Mouse (Mus musculus): ENCODE results near the gene St7. TPM values are rescaled to one million over a fixed set of nuclear protein-coding genes. Genes with fewer than 3 reads are reported as not detected.
A peak's percentile ranks its signal among the peaks of the same experiment; 100 is the strongest.

The St7 gene
- total RNA-seq, 2 experiments from 2014 or later = 41.1 to 46.5 TPM

DNA sequence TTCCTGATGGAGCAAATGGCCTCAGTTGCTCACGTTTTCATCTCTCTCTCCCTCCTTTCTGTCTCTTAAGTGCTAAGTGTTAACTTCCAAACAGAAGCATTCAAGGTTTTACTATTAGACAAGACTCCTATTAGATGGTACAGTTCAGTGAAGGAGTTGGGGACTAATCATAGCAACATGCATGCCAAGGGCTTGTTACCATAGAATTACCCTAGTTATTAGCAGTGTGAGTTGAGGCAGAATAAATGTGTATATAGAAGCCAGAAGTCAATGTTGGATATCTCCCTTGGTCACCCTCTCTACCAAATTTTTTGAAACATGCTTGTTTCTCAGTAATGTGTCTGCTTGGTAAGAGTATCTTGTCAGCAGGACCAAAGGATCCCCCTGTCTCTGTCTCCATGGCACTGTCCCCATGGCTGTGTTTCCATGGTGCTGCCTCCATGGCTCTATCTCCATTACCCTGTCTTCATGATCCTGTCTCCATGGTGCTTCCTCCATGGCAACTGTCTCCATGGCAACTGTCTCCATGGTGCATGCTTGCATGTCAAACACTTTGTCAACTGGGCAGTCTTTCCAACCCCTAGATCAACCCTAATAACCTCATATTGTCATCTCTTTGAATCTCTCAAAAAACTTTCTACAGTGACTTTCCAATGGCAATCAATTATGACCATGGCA lies 275.9 kb downstream of the St7 start:
- intact Hi-C loops (cut with DNase I) = no loop called here
- DNase-seq (ENCODE audit: extremely low spot score in 1 of 2, low spot score in 2 of 2) = no peak

DNA sequence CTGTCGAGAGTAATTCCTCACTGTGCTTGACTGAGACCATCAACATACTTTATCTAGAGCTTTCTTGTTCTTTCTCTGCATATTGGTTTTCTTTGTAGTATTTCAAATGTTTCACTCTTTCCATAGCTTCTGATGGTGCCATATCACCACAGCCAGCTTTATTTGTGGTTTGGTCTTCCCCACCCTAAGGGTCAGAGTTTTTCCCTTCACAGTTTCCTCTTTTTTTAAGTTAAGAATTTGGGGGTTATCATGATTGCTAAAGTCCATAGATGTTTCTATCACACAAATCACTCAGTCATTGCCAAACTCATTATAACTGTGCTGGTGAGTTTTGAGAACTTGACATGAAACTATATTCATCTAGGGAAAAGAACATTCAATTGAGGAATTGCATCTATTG lies 277.1 kb downstream of the St7 start:
- intact Hi-C loops (cut with DNase I) = no loop called here
- DNase-seq (ENCODE audit: extremely low spot score in 1 of 2, low spot score in 2 of 2) = no peak

DNA sequence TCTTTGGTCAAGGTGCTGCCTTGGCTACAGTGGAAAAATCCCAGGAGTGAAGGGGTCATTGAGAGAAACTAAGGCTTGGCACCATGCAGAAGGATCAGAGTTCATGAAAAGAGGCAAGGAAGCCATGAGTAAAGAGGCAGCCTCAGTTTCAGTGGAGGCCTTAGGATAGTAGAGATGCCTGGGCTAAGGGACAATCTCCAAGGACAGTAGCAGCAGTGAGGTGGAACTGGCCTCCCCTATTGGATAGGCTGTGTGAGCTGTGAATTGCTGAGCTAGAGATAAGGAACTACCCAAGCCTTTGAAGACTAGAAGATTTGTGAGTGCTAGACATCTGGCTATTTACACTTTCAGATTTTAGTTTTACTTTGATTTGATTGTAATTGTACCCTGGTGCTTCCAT lies 278.7 kb downstream of the St7 start:
- intact Hi-C loops (cut with DNase I) = no loop called here
- DNase-seq (ENCODE audit: extremely low spot score in 1 of 2, low spot score in 2 of 2) = no peak

DNA sequence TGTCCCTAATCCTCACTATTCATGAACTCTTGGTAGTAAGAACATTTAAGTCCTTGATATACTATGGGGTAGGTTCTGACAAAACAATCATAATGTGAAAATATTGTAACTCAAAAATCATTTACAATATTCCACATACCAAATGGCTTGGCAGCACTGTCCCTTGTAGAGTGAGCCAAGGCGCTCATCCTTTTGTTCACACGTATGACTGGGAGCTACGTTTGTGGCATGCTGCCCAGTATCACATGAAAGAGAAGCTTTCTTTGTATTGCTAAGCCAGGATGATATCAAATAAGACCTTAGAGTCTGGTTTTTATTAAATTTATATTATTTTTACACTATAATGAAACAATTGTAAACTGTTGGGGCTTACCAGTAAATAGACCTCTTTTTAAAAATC lies 281.7 kb downstream of the St7 start:
- intact Hi-C loops (cut with DNase I) = no loop called here
- peak in 1 of 2 experiments; percentile 28 for DNase-seq (ENCODE audit: extremely low spot score in 1 of 2, low spot score in 2 of 2)

DNA sequence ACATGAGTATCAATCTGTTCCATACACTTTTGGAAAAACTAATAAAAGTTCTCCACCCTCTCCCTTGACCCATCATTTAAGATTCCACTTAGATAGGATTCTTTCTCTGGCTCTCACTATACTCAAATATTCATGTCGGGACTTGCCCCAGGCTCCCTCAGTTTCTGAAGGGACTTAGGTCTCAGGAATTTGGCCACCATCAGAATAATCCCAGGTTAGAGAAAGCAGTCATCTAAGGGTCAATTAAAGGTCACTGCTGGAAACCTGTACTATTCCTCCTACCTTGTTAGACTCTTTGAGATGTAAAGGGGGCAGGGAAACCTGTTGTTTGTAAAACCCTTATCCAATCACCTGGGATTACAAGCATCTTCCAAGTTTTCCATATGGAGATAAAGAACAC lies 284.4 kb downstream of the St7 start:
- DNase-seq (ENCODE audit: extremely low spot score in 1 of 2, low spot score in 2 of 2) = no peak
- intact Hi-C loops (cut with DNase I) = no loop called here

DNA sequence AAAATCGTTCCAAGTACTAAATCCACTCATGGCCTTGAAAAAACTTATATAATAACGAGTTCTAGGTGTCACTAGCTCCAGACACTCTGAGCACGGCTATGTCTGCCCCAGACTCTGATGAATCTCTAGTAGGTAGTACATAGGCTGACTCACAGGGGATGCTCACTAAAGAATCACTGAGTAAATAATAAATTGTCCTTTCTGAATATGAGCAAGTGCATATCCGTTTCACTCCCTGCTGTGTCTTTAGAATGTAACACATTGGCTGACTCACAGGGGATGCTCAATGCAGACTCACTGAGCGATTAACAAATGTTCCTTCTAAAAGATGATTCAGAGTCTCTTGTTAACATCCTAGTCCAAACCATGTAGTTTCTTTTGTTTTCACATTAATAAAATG lies 285.6 kb downstream of the St7 start:
- intact Hi-C loops (cut with DNase I) = no loop called here
- DNase-seq (ENCODE audit: extremely low spot score in 1 of 2, low spot score in 2 of 2) = no peak

DNA sequence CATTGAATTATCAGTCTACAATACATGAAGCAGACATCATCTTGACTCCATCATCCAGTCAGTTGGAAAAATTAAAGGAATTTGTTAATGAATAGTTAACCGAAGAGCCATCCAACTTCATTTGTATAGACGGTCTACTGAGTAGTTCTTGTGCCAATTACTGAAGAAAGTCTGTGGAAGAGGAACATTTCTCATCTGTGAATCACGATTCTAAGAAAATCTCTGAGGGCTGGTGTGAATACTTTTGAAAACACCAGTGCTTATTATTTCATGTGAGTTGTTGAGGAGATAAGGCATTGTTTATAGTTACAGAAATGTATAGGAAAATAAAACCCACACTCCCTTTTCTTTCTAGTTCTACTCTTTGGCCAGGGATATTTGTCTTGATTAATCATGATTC lies 286.1 kb downstream of the St7 start:
- DNase-seq (ENCODE audit: extremely low spot score in 1 of 2, low spot score in 2 of 2) = no peak

DNA sequence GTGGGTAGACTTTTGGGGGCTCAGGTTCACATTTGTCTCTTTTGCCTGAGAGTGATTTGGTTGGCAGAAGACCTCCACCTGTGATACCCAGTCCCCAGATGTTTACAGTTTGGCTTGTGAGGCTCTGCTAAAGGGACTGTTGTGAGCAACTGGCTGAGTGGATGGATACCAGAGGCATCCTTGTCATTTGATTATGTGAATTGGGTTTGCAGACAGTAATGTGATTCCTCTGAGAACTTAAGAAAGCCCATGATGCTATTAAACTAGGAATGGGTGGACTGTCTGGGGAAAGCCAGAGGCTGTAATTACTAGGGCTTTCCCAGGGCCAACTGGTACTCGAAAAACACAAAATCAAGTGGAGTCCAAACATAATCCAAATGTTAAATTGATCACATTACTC lies 286.6 kb downstream of the St7 start:
- DNase-seq (ENCODE audit: extremely low spot score in 1 of 2, low spot score in 2 of 2) = no peak
- intact Hi-C loops (cut with DNase I) = no loop called here

More for the DNA sequence above, 286.1 kb downstream of the St7 start:
- intact Hi-C loops (cut with DNase I) = no loop called here

DNA sequence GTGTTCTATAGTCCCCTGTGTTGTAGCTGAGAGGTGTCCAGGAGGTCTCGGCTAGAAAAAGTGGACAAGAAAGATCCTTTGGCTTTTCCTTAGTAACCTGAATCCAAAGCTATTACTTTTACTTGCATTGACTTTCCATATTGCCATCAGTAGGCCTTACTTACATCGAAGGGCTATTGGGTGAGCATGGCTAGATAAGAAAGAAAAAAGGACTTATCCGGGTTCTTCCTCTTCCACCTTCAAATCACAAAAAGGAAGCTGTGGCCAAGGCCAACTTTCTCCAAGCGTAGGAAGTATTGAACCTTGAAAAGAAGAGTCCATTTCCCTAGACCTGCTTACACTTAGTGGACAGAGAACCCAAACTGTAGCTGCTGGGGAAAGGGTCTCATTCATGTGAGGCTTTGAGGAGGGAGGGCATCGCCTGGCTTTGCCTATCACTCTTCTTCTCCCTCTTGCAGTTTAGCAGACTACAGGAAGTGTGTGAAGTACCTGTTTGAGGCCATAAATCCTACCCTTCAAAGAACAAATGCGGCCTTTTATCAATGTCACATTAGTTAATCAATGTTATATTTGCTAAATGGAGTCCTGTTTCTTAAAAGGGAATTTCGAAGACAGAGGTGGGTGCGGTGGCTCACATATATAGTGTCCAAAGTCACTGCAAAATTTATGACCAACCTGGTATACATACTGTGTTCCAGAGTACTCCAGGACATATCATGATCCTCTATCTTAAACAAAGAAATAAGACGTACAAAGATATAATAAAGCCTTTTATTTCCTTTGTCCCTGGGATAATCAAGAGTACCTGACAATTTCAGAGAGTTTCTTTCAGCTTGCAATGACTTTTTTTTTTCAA lies 297.7 kb downstream of the St7 start:
- intact Hi-C loops (cut with DNase I) = no loop called here
- no peak for DNase-seq (ENCODE audit: extremely low spot score in 1 of 2, low spot score in 2 of 2)

DNA sequence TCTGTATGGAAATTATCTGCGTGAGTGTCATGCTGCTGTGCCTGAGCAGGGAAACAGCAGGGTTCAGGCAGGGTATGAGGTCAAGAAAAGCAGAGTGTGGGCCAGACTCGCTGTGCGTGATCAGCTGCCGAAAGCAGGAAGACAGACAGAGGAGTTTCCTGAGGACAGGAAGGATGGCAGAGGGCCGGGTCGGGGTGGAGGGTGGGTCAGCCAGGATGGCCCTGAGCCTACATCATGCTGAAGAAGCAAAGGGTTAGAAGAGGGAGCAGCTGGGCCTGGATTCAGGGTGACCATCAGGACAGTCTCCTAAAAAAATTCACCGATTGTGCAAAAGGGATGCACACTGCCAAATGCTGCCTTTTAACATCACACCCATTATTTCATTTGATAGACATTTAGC lies 298.9 kb downstream of the St7 start:
- intact Hi-C loops (cut with DNase I) = no loop called here

More for the DNA sequence above, 298.9 kb downstream of the St7 start:
- DNase-seq (ENCODE audit: extremely low spot score in 1 of 2, low spot score in 2 of 2) = no peak

Other genes starting within 250 kb of the St7 start
- 10 to 100 TPM; 61.3 to 69.8 TPM for gene Met, start 229.1 kb upstream of the St7 start, total RNA-seq (2021)
- 100 to 1,000 TPM; 265 to 274 TPM for gene Capza2, start 56.7 kb upstream of the St7 start, total RNA-seq (2021)

Data from left cerebral cortex, postnatal 10 days (tissue).